Mouse (Mus musculus): ENCODE measurements around the gene Lrig1.
A peak's percentile ranks its signal among the peaks of the same experiment; 100 is the strongest.

Gene Lrig1

GRCm38 (mm10) chr6:94669370-94669769 is 30.6 kb downstream of the Lrig1 start:
- peak in 1 of 2 experiments; percentile 53 for DNase-seq

- DNase-seq = no peak
These were observed 31.6 kb downstream of the Lrig1 start for GRCm38 (mm10) chr6:94668204-94668863.

GRCm38 (mm10) chr6:94667131-94667530 is 32.8 kb downstream of the Lrig1 start:
- no peak for DNase-seq

GRCm38 (mm10) chr6:94666432-94667119 is 33.4 kb downstream of the Lrig1 start:
- no peak for DNase-seq

- no peak for DNase-seq
These were observed 34.3 kb downstream of the Lrig1 start for GRCm38 (mm10) chr6:94665677-94666076.

- no peak for DNase-seq
These were observed 34.7 kb downstream of the Lrig1 start for GRCm38 (mm10) chr6:94665248-94665647.

- DNase-seq = no peak
These were observed 36.0 kb downstream of the Lrig1 start for GRCm38 (mm10) chr6:94664000-94664399.

GRCm38 (mm10) chr6:94661923-94662322 is 38.0 kb downstream of the Lrig1 start:
- DNase-seq = no peak

GRCm38 (mm10) chr6:94661321-94661720 is 38.6 kb downstream of the Lrig1 start:
- DNase-seq = no peak

- no peak for DNase-seq
These were observed 40.0 kb downstream of the Lrig1 start for GRCm38 (mm10) chr6:94659886-94660333.

- DNase-seq = no peak
These were observed 41.9 kb downstream of the Lrig1 start for GRCm38 (mm10) chr6:94658136-94658480.

- DNase-seq = no peak
These were observed 42.5 kb downstream of the Lrig1 start for GRCm38 (mm10) chr6:94657204-94658135.

- no peak for DNase-seq
These were observed 44.0 kb downstream of the Lrig1 start for GRCm38 (mm10) chr6:94655818-94656478.

- DNase-seq = peak; percentile 29 to 39
These were observed 46.3 kb downstream of the Lrig1 start for GRCm38 (mm10) chr6:94653388-94654316.

- peak; percentile 68 to 76 for DNase-seq
These were observed 47.2 kb downstream of the Lrig1 start for GRCm38 (mm10) chr6:94652659-94653213.

GRCm38 (mm10) chr6:94651541-94651940 is 48.4 kb downstream of the Lrig1 start:
- no peak for DNase-seq

- no peak for DNase-seq
These were observed 50.3 kb downstream of the Lrig1 start for GRCm38 (mm10) chr6:94649637-94650036.

GRCm38 (mm10) chr6:94648496-94648895 is 51.5 kb downstream of the Lrig1 start:
- no peak for DNase-seq

- peak; percentile 85 to 90 for DNase-seq
These were observed 52.2 kb downstream of the Lrig1 start for GRCm38 (mm10) chr6:94647574-94648430.

GRCm38 (mm10) chr6:94646902-94647301 is 53.1 kb downstream of the Lrig1 start:
- no peak for DNase-seq
